Mouse (Mus musculus) left cerebral cortex, adult 8-10 months (tissue): ENCODE data around the gene Dbf4. TPM values are rescaled to one million over a fixed set of nuclear protein-coding genes. Genes with fewer than 3 reads are reported as not detected.

ENCODE experiments used
- DNase-seq, 2 experiments: peaks; one replicate each; pipeline ENCODE4 v3.0.0; 2022; ENCODE audit warnings: low spot score in 2 of 2
- total RNA-seq, 4 experiments: library from RNA; stranded (reverse); gene quantifications; 2 replicates each; pipeline ENCODE4 v1.2.4; 2022

The Dbf4 gene
- total RNA-seq, 4 experiments from 2014 or later, result 1.8 to 2.0 (median 1.9) TPM

DNA sequence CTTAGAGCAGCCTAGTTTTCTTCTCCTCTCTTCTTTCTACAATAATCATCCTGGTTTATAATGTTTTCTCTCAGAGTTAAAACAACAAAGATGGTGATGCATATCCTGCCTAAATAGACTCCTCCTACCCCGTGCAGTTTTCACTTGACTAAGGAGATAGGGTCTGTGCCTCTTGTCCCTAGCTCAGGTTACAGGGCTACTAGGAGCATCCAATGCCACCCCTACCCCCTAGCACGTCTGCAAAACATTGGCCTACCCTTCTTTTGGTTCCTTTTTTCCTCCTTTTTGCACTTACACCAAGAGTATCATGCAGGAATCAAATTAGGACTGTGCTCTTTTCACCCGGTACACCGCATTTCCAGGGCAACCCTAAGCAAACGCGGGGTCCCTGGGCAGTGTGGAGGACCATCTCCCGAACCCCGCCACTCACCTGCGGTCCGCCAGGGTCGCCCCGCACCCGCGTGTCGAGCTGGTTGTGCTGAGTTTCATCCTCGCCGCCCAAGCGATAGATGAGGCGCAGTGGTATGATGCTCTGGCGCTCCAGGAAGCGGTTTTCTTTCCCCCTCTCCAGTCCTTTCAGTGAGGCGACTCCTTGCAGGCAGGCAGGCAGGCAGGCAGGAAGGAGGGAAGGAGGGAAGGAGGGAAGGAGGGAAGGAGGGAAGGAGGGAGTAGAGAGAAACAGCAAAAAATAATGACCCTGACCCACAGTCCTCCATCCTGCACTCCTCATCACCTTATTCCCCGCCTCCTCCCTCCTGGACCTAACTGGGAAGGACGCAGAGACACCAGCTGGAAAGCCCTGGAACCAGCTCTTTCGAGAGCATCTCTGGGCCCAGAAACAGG lies 55.5 kb downstream of the Dbf4 start:
- peak; percentile 32 to 45 for DNase-seq

DNA sequence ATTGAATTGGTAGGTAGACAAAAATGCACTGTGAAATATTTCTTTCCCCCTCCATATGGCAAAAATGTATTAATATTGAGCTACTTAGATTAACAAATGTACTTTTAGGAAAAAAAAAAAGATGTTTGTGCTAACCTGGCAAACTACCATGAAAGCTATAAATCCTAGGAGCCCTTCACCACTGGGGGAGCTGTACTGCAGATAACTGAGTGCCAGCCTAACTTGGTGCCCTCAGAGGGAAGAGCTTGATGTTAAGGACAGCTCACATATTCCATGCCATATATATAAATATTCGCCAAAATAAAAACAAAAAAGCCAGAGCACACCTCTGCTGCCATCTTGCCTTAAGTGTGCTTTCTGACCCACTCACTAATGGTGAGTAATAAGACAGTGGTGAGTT lies 60.2 kb downstream of the Dbf4 start:
- no peak for DNase-seq

GRCm38 (mm10) chr5:8357677-8358076 lies 64.8 kb downstream of the Dbf4 start:
- DNase-seq, result no peak

DNA sequence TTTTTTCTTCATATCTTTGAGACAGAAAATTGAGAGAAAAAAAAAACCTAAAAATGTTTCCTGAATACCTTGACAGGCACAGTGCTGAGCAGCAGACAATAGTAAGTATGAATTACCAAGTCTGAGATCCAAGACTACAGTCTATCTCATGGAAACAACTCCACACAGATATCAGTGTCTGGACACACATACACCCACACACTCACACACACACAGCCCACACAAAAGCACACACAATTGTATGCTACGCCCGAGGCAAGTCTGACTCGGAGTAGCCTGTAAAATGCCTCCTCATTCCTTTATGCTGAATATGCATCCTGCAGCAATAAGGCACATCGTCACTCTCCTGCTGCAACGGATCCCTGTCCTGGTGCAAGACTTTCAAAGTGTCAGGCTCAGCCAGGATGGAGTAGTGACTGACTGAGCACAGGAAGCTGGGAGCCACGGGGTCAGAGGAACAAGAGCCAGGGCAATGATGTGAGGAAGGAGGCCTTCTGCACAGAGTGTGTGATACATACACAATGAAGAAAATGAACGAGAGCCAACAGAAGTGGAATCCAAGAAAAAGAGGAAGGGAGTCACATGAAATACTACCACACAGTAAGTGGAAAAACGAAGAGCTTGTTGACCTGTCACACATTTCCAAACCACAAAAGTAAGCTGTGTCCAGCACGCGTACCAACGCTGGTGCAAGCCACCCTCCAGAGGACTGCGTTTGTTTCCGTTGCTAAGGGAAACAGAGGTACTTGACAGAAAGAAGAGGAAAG lies 65.4 kb downstream of the Dbf4 start:
- no peak for DNase-seq

GRCm38 (mm10) chr5:8356326-8356725 lies 66.2 kb downstream of the Dbf4 start:
- no peak for DNase-seq

- DNase-seq, result no peak
Measured at GRCm38 (mm10) chr5:8349557-8349956, 73.0 kb downstream of the Dbf4 start.

Other genes with a start within 250 kb of the Dbf4 start
- gene Adam22, start 54.6 kb downstream of the Dbf4 start, total RNA-seq, result 100 to 1,000 TPM; 194 to 214 (median 206) TPM
- 10 to 100 TPM; 11.7 to 15.2 (median 14.3) TPM for gene Slc25a40, start 134 bp upstream of the Dbf4 start, total RNA-seq
- gene Rundc3b, start 200.2 kb upstream of the Dbf4 start, total RNA-seq, result 10 to 100 TPM; 33.8 to 39.3 (median 37.0) TPM
- 10 to 100 TPM; 20.3 to 21.4 (median 20.8) TPM for gene Abcb1a, start 237.4 kb upstream of the Dbf4 start, total RNA-seq